Mouse (Mus musculus): Measurements from ENCODE around the gene 4933427D14Rik. TPM values are rescaled to one million over a fixed set of nuclear protein-coding genes. Genes with fewer than 3 reads are reported as not detected.

Gene 4933427D14Rik
- polyA plus RNA-seq, 1 experiment: 12.6 TPM

DNA sequence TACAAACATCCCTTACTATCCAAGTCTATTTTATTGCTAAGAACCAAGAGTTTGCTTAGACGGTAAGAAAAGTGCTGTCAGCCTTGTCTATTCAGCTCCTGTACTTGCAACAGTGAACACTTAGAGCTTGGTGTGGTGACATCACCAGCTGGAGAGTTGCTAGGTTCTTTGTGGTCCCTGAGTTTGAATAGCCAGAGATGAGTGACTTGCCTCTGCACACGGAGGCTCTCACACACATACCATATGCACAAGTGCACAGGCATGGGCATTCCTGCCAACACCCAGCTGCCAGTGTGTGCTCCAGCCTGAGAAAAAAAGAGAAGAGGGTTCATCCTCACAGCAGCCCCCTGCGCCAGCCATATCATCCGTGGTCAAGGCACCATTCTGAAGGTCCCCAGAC, 83.7 kb downstream of the 4933427D14Rik start:
- DNase-seq: no peak
- H3K27me3 ChIP-seq (ENCODE audit: control insufficient read depth, insufficient read depth, low read length): no peaks in the 10 kb centered on the region
- H3K27ac ChIP-seq (ENCODE audit: control insufficient read depth, insufficient read depth, low read length): no peak overlapping the region
- H3K4me3 ChIP-seq (ENCODE audit: control insufficient read depth, insufficient read depth, low read length): no peak overlapping the region
- TF ChIP-seq CTCF (IDR thresholded peaks at IDR 0.05; ENCODE audit: borderline replicate concordance, control insufficient read depth, extremely low read depth, insufficient read depth, low read length, poor library complexity) (no peak), POLR2A (IDR thresholded peaks at IDR 0.05; ENCODE audit: control insufficient read depth, extremely low read depth, insufficient read depth, low read length, poor library complexity) (no peak)
- no peaks in the 10 kb centered on the region for H3K36me3 ChIP-seq (ENCODE audit: control insufficient read depth, insufficient read depth, low read length)
- no peaks in the 10 kb centered on the region for H3K4me1 ChIP-seq (replicated peaks; ENCODE audit: control insufficient read depth, insufficient read depth, low read length)
- 83% methylated on average over 4 of the region's 4 CpGs for WGBS

DNA sequence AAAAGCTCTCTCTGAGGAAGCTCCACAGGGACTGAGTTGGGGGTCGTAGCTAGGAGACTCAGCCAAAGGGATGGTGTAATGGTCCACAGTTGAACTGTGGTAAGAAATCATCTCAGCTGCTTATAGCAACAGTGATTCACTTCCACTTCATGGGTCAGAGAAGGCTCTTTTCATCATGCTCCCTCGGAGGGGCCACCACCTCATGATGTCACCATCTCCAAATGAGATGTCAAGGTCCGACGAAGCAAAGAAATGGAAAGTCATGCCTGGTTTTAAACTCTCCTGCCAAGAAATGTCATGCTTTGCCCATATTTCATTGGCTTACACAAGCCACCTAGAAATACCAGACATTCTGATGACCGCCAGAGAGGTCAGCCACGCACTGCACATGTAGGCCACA, 86.9 kb downstream of the 4933427D14Rik start:
- no peaks in the 10 kb centered on the region for H3K4me1 ChIP-seq (replicated peaks; ENCODE audit: control insufficient read depth, insufficient read depth, low read length)
- no peaks in the 10 kb centered on the region for H3K36me3 ChIP-seq (ENCODE audit: control insufficient read depth, insufficient read depth, low read length)
- 94% methylated on average over 6 of the region's 6 CpGs for WGBS
- DNase-seq: no peak
- no peaks in the 10 kb centered on the region for H3K27me3 ChIP-seq (ENCODE audit: control insufficient read depth, insufficient read depth, low read length)
- H3K4me3 ChIP-seq (ENCODE audit: control insufficient read depth, insufficient read depth, low read length): no peak overlapping the region
- TF ChIP-seq POLR2A (IDR thresholded peaks at IDR 0.05; ENCODE audit: control insufficient read depth, extremely low read depth, insufficient read depth, low read length, poor library complexity) (no peak), CTCF (IDR thresholded peaks at IDR 0.05; ENCODE audit: borderline replicate concordance, control insufficient read depth, extremely low read depth, insufficient read depth, low read length, poor library complexity) (no peak)
- no peak overlapping the region for H3K27ac ChIP-seq (ENCODE audit: control insufficient read depth, insufficient read depth, low read length)

DNA sequence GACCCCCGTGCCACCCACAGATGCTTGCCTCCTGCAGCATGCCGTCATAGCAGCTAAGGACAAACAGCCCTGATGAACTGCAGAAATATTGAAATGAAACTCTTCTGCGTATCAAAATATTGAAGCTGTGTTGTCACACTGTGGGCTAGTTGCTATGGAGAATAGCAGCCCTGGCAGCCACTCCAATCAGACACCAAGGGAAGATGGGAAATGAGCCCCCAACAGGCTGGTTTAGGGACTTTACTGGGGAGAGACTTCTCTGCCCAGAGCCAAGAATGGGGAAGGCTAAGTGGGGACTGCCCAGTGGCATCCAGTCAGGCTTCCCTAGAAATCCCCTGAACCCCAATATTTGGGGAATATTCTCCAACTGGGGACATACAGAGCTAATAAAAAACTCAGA, 88.6 kb downstream of the 4933427D14Rik start:
- Histone ChIP-seq H3K4me3 (ENCODE audit: control insufficient read depth, insufficient read depth, low read length) (no peak overlapping the region), H3K27ac (ENCODE audit: control insufficient read depth, insufficient read depth, low read length) (no peak overlapping the region), H3K4me1 (replicated peaks; ENCODE audit: control insufficient read depth, insufficient read depth, low read length) (no peaks in the 10 kb centered on the region), H3K36me3 (ENCODE audit: control insufficient read depth, insufficient read depth, low read length) (no peaks in the 10 kb centered on the region), H3K27me3 (ENCODE audit: control insufficient read depth, insufficient read depth, low read length) (no peaks in the 10 kb centered on the region)
- TF ChIP-seq CTCF (IDR thresholded peaks at IDR 0.05; ENCODE audit: borderline replicate concordance, control insufficient read depth, extremely low read depth, insufficient read depth, low read length, poor library complexity) (no peak), POLR2A (IDR thresholded peaks at IDR 0.05; ENCODE audit: control insufficient read depth, extremely low read depth, insufficient read depth, low read length, poor library complexity) (no peak)
- WGBS: 91% methylated on average over 3 of the region's 3 CpGs
- DNase-seq: no peak

DNA sequence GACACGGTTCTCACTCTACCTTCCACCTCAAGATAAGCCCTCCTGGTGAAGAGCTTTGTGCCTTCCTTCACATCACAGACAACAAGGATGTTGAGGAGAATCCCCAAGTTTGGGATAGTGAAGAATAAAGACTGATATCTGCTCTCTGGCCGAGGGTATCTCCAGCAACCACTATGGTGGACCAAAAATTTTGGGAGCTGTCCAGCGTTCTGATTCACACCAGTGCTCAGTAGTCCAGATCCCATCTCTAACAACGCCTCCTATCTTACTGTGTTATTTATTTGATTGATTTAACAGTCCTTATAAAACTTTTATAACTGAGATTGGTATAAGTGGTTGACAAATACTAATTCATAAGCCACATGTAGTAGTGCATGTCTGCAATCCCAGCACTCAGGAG, 94.0 kb downstream of the 4933427D14Rik start:
- H3K36me3 ChIP-seq (ENCODE audit: control insufficient read depth, insufficient read depth, low read length): no peaks in the 10 kb centered on the region
- no peaks in the 10 kb centered on the region for H3K4me1 ChIP-seq (replicated peaks; ENCODE audit: control insufficient read depth, insufficient read depth, low read length)
- H3K4me3 ChIP-seq (ENCODE audit: control insufficient read depth, insufficient read depth, low read length): no peak overlapping the region
- TF ChIP-seq POLR2A (IDR thresholded peaks at IDR 0.05; ENCODE audit: control insufficient read depth, extremely low read depth, insufficient read depth, low read length, poor library complexity): no peak
- TF ChIP-seq CTCF (IDR thresholded peaks at IDR 0.05; ENCODE audit: borderline replicate concordance, control insufficient read depth, extremely low read depth, insufficient read depth, low read length, poor library complexity): no peak
- WGBS: 64% methylated on average over 4 of the region's 4 CpGs
- no peak overlapping the region for H3K27ac ChIP-seq (ENCODE audit: control insufficient read depth, insufficient read depth, low read length)
- DNase-seq: no peak
- H3K27me3 ChIP-seq (ENCODE audit: control insufficient read depth, insufficient read depth, low read length): no peaks in the 10 kb centered on the region

DNA sequence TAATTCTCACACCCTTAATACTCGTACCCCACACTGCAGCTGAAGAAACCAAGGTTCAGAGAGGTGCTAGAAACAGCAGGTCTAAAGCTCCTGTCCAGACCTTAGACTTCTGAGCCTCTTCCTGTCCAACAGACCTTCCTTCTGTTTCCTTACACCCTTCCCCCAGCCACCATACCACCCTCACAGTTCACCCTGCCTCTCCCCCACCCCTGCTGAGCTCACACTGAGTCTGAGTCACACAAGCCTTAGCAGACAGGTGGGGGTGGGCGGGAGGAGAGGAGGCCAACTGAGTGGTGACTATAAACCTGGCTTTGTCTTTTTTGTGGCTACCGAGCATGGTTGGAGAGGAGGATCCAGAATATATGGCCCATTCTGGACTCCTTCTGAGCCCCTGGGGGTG, 96.5 kb downstream of the 4933427D14Rik start:
- Histone ChIP-seq H3K27ac (ENCODE audit: control insufficient read depth, insufficient read depth, low read length) (no peak overlapping the region), H3K4me3 (ENCODE audit: control insufficient read depth, insufficient read depth, low read length) (no peak overlapping the region), H3K27me3 (ENCODE audit: control insufficient read depth, insufficient read depth, low read length) (no peaks in the 10 kb centered on the region), H3K4me1 (replicated peaks; ENCODE audit: control insufficient read depth, insufficient read depth, low read length) (no peaks in the 10 kb centered on the region), H3K36me3 (ENCODE audit: control insufficient read depth, insufficient read depth, low read length) (no peaks in the 10 kb centered on the region)
- 49% methylated on average over 3 of the region's 3 CpGs for WGBS
- no peak for TF ChIP-seq POLR2A (IDR thresholded peaks at IDR 0.05; ENCODE audit: control insufficient read depth, extremely low read depth, insufficient read depth, low read length, poor library complexity)
- no peak for TF ChIP-seq CTCF (IDR thresholded peaks at IDR 0.05; ENCODE audit: borderline replicate concordance, control insufficient read depth, extremely low read depth, insufficient read depth, low read length, poor library complexity)
- DNase-seq: no peak

DNA sequence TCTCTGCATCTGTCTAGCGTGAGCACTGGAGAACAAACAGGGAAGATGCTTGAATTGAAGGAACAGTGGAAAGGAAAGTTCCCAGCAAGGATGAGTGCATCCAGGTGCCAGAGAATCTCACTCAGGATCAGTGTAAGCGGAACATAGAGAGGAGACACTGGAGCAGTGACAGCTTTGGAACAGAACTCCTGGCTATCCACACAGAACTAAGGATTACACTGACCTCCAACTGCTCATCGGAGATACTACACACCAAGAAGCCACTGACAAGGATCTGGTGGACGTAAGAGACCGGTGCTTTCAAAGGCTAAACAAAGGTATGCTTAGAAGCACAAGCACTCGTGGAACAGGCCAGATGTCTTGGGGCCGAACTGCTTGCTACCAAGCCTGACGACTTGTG, 103.0 kb downstream of the 4933427D14Rik start:
- no peak for DNase-seq
- Histone ChIP-seq H3K27ac (ENCODE audit: control insufficient read depth, insufficient read depth, low read length) (no peak overlapping the region), H3K27me3 (ENCODE audit: control insufficient read depth, insufficient read depth, low read length) (no peaks in the 10 kb centered on the region), H3K4me1 (replicated peaks; ENCODE audit: control insufficient read depth, insufficient read depth, low read length) (no peaks in the 10 kb centered on the region), H3K36me3 (ENCODE audit: control insufficient read depth, insufficient read depth, low read length) (no peaks in the 10 kb centered on the region), H3K4me3 (ENCODE audit: control insufficient read depth, insufficient read depth, low read length) (no peak overlapping the region)
- WGBS: 80% methylated on average over 8 of the region's 8 CpGs
- TF ChIP-seq CTCF (IDR thresholded peaks at IDR 0.05; ENCODE audit: borderline replicate concordance, control insufficient read depth, extremely low read depth, insufficient read depth, low read length, poor library complexity): no peak
- no peak for TF ChIP-seq POLR2A (IDR thresholded peaks at IDR 0.05; ENCODE audit: control insufficient read depth, extremely low read depth, insufficient read depth, low read length, poor library complexity)

Other genes starting within 250 kb of the 4933427D14Rik start
- gene Aipl1, start 169.9 kb downstream of the 4933427D14Rik start, polyA plus RNA-seq (2012; rRNA removed): 0.54 and 0.89 TPM in 2 replicates
- 40.8 and 48.0 TPM in 2 replicates for gene Pimreg, start 165.4 kb downstream of the 4933427D14Rik start, polyA plus RNA-seq (2012; rRNA removed)
- 0.92 and 1.1 TPM in 2 replicates for gene Pitpnm3, start 71.7 kb downstream of the 4933427D14Rik start, polyA plus RNA-seq (2012; rRNA removed)
- 0.24 and 0.70 TPM in 2 replicates for gene Gm43951, start 619 bp downstream of the 4933427D14Rik start, polyA plus RNA-seq (2012; rRNA removed)
- gene Txndc17, start 88 bp upstream of the 4933427D14Rik start, polyA plus RNA-seq (2012; rRNA removed): 36.3 and 44.9 TPM in 2 replicates
- 7.2 and 10.4 TPM in 2 replicates for gene Med31, start 8.1 kb upstream of the 4933427D14Rik start, polyA plus RNA-seq (2012; rRNA removed)
- gene Slc13a5, start 59.8 kb upstream of the 4933427D14Rik start, polyA plus RNA-seq (2012; rRNA removed): 0.04 and 0.10 TPM in 2 replicates
- gene Xaf1, start 94.2 kb upstream of the 4933427D14Rik start, polyA plus RNA-seq (2012; rRNA removed): 39.3 and 46.0 TPM in 2 replicates
- gene Fbxo39, start 107.0 kb upstream of the 4933427D14Rik start, polyA plus RNA-seq (2012; rRNA removed): 0.18 and 0.26 TPM in 2 replicates
- 0.11 and 0.27 TPM in 2 replicates for gene Tekt1, start 155.0 kb upstream of the 4933427D14Rik start, polyA plus RNA-seq (2012; rRNA removed)
- gene Smtnl2, start 204.3 kb upstream of the 4933427D14Rik start, polyA plus RNA-seq (2012; rRNA removed): 1.7 and 2.7 TPM in 2 replicates
- gene Ggt6, start 228.1 kb upstream of the 4933427D14Rik start, polyA plus RNA-seq (2012; rRNA removed): 4.0 and 4.3 TPM in 2 replicates
- 57.1 and 67.8 TPM in 2 replicates for gene Mybbp1a, start 233.9 kb upstream of the 4933427D14Rik start, polyA plus RNA-seq (2012; rRNA removed)